Mouse (Mus musculus) CD4-positive, CD25-positive, alpha-beta regulatory T cell, adult 4 months (primary cell): ENCODE measurements around the gene Tcf7. TPM values are rescaled to one million over a fixed set of nuclear protein-coding genes. Genes with fewer than 3 reads are reported as not detected.

Source experiments
- ATAC-seq: one replicate; pipeline ENCODE4 v1.8.0; 2017
- polyA plus RNA-seq, 2 experiments: library from polyadenylated mRNA; unstranded; fragments of 100-300 nt; shearing (Covaris generic); gene quantifications; one replicate each; pipeline ENCODE4 v1.2.1; 2017

Tcf7 gene
- polyA plus RNA-seq, result 100 to 1,000 TPM; 246 to 283 TPM

DNA sequence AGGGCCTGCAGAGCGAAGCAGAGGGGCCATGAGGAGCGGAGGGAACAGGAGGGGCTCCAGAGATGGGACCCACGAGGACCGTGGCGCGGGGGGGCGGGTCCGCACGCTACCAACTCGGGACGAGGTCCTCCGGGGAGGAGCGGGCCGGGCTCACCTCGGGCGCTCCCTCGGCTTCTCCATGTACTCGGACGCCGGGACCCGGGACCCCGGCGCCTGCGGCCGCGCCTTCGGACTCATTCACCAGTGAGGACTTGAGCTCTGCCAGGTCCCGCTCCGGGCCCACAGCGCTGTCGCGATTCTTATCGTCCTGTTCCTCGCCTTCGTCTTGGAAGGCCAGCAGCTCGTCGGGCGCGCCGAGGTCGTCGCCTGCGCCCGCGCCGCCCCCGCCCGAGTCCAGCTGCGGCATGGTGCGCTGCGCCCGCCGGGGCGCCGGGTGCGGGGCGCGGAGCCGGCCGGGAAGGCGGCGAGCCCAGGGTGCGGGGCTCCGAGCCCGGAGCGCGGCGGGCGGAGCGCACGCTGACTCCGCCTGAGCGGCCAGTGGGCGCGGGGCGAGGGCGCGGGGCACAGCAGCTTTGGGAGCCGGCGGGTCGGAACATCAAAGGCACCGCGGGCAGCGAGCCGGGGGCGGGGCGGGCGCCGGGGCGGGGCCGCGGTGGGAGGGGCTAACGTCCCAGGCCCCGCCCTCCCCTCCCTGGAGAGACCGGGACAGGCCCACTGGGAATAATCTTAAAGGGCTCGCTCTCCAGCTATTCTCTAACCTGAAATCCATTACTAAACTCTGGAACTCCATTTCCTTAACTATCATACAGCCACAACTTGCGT lies at the start of gene Tcf7:
Tcf7 (minus strand) TSS at position 241 of the 822 bp plus-strand sequence.
- ATAC-seq, result peak; percentile 21

- ATAC-seq, result no peak
Observed at GRCm38 (mm10) chr11:52327313-52327712, 44.5 kb upstream of the Tcf7 start.

DNA sequence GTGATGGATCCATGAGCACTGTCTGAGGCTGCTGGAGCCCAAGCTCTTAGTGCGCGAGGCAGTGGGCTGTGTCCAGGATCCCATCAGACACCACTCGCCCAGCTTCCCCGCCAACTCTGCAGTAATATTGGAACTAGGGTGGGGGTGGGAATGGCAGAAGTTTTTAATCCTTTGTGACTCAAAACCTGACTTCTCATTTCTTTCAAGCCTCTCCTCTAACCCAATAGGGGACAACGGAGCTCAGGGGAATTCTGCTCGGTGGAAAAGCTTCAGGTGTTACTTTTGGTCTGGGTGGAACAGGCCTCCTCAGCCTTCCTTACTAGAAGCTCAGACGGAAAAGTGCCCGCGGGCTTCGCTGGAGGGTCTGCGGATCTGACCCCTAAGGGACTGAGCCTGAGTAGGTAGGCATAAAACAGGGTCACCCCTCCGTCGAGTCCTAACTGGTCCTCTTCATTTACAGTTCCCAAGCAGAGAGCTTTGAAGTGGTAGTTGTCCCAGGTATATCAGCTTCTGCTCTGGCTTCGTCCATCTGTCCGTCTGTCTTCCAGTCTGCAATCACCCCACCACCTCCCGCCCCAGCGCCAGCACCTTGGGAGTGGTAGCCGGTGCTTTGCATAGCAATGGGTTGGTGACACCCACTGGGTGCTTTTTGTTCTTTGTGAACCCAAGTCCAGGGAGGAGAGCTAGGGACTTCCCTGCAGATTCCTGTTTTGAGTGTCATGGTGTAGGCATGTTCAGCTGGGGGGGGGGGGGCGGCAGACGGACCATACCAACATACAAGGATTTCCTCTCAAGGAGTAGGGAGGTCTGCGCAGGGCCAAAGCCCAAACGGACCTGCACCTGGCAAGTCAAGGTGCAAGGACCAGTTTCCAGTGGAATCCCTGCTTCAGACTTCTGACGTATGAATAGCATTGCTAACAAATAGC lies 41.9 kb upstream of the Tcf7 start:
- ATAC-seq, result peak; percentile 28

GRCm38 (mm10) chr11:52321540-52321939 lies 38.7 kb upstream of the Tcf7 start:
- ATAC-seq, result no peak

DNA sequence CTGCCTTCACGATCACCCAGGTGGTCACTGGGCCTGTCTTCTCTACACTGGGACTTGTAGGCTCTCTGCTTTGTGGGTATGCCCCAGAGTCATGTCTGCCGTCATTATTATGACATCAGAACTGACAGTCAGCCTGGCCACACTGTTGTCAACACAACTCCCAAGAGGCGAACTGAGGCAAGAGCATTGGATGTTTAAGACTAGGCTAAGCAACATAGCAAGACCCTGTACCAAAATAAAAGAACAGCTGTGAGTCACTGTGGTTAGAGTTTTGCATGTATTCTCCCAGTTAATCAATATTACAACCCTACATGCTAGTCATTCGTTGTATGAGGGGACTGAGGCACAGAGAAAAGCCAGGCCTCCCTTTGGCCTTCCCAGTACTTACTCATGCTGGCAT lies 37.7 kb upstream of the Tcf7 start:
- no peak for ATAC-seq

DNA sequence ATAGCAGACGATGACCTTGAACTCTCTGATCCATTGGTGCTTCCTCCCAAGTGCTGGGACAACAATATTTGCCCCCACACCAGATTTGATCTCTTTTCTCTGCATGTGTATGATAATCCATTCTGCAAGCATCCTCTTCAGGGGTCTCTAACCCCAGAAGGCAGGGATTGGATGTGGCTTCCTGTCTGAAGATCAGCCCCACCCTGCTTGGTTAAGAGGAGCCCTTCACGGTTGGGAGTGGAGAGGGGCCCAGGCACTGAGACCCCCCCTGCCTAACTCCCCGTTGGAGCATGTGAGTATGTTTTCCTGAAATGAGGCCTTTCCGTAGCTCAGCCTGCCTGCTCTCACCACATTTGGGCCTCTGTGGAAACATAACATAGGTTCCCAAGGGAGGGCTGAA lies 36.9 kb upstream of the Tcf7 start:
- no peak for ATAC-seq

DNA sequence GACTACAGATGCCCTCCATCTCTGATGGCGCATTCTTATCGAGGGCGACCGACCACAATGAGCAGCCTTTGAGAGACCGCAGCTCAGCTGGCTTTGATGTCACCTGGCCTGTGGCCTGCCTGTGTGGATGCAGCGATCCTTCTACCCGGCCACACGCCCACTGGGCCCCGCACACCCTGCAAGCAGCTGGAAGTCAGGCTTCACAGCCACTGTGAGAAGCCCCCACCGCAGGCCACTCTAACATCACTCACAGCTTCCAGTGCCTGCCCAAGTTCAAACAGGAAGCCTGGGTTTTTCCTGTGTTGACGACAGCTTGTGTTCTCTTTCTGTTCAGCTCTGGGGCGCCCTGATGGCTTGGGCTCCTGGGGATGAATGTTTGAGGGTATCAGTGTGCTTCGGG lies 35.6 kb upstream of the Tcf7 start:
- peak; percentile 64 for ATAC-seq

DNA sequence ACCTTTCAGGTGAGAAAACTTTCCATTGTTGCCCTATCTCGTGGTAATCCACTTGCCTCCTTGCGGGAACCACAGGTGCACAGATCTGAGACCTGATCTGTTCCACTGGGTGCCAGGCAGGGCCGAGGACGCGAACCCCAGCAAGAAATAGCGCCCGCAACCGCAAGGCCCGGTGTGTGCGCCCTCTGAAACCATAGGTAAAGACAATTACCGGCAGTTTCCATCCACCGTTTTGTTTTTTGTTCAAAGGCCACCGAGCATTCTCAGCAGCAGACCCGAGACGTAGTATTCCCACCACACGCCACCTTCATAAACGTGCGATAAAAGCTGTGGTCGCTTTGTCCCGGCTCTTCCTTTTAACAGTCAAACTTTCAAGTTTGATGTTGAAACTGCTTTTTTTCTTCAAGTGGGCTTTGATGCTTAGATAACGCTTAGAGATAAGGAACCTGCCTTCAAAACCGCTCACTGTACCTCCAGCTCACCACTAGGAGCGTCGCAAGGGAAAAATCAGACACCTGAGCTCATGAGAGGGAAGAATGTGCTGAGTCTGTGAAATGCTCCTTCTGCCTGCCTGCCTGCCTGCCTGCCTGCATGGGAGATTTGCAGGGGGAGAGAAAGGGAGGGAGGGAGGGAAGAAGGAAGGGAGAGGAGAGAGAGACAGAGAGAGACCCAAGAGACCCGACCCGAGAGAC lies 31.4 kb upstream of the Tcf7 start:
- peak; percentile 66 for ATAC-seq

DNA sequence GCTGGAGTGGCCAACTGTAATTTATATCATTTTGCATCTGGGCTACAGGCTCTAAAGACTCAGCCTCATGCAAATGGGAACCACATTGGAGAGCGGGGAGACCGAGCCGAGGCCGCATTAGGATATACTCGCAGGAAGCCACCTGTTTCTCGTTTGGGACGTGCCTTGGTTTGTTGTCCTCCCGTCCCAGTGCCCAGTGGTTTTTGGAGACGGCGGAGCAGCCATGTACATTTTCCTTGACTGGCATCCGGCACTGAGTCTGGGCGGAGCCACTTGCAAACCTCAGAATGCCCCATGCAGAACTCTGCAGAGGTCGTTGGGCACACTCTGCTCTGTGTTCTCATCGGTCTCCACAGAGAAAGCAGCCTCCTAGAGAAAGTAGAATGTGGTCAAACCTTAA lies 27.9 kb upstream of the Tcf7 start:
- peak; percentile 40 for ATAC-seq

DNA sequence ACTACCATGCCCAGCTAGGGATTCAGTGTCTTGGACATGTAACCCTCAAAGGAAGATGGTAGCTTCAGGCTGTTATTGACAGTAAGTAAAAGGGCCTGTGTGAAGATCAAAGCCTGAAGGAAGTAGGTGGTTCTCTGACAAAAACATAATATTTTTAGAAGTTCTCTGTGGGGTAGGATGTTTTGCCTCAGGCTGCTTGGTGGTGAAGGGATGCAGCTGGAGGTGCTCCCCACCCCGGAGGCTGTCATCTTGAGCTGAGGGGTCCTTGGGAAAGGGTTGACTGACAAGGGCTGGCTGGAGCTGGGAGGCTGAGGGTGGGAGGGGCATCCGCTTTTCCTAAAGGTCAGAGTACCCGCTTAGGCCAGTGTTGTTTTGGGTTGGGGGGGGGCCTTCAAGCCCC lies 26.7 kb upstream of the Tcf7 start:
- peak; percentile 53 for ATAC-seq

DNA sequence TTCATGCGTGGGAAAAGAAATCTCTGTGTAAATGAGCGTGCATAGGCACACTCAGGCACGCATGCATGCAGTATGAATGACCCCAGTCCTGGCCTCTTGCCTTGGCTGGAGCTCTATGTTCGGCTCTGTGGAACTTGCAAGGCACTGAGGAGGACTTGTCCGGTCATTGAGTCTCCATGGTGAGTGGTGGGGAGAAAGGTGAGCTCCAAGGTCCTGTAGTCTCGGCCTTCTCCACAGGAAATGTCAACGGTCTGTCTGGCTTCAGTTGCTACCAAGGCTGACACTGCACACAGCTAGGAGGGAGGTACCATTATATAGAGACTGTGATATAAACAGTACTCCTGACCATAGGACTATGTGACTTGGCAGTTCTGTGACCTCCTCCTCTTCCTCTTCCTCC lies 23.6 kb upstream of the Tcf7 start:
- no peak for ATAC-seq

- no peak for ATAC-seq
Observed at GRCm38 (mm10) chr11:52305266-52305665, 22.5 kb upstream of the Tcf7 start.

- peak; percentile 10 for ATAC-seq
Observed at GRCm38 (mm10) chr11:52302668-52303067, 19.9 kb upstream of the Tcf7 start.

DNA sequence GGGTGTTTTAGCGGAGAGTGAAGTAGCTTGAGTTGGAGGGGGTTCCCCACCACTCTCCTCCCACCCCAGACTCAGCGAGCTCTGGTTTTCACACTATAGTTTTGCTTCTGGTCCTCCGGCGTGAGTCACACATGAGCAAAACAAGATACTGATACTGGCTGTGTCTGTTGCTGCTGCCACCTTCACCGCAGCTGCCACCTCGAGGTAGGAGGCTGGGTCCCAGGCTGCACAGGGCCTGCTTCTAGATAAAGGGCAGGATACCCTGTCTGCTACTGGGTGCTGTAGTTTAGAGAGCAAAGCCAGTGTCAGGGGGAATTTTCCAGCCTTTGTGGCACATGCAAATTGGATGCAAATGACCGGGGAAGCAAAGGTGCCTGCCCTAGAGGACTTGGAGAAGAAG lies 16.9 kb upstream of the Tcf7 start:
- ATAC-seq, result peak; percentile 92

- no peak for ATAC-seq
Observed at GRCm38 (mm10) chr11:52298955-52299354, 16.1 kb upstream of the Tcf7 start.

DNA sequence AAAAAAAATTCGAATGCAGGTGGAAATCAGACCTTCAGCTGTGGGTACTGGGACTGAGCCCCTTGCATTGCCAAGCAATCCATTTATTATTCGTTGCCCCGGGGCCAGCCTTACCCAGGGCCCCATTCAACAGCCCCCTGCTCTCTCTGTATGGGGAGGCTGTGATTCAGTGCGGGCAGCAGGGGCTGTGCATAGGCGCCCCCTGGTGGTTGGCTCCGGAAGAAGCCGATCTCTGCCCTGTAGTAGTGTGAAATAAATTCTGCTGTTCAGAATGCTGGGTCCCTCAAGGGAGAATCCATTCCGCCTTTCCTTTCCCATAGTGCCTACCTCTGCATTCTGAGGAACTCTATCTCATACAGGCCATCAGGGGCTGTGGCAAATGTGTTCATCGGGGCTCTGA lies 14.5 kb upstream of the Tcf7 start:
- peak; percentile 27 for ATAC-seq

DNA sequence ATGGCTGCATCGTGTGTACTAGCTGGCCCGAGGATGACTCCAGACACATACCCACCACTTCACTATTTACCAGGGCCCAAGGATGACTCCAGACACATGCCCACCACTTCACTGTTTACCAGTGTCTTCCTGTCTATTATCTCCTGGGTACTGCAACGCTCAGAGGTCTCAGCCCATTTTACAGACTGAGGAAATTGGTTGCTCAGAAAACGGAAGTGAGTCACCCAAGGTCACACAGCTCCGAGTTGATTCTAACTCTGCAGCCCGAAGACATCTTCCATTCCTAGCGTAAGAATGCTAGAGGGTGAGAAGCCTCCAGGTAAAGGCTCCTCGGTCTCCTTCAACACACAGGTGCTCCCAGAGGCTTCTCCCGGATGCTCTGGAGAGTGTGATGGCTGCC lies 11.3 kb upstream of the Tcf7 start:
- peak; percentile 94 for ATAC-seq

DNA sequence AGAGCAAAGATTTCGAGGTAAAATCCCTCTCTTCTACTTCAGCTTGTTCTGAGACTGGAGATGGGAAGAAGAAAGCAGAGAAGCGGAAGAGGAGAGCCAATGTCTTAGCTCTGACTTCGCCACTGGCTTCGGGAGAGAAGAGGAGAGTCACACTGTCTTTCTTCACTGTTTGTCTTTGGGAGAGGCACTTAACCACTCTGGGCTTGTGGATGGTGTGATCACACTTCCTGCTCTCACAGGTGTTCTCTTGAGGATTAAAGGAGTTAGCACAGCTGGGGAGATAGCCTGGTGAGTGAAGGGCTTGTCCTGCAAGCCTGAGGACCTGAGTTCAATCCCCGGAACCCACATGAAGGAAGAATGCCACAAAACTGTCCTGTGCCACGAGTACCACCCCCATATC lies 10.1 kb upstream of the Tcf7 start:
- ATAC-seq, result no peak

DNA sequence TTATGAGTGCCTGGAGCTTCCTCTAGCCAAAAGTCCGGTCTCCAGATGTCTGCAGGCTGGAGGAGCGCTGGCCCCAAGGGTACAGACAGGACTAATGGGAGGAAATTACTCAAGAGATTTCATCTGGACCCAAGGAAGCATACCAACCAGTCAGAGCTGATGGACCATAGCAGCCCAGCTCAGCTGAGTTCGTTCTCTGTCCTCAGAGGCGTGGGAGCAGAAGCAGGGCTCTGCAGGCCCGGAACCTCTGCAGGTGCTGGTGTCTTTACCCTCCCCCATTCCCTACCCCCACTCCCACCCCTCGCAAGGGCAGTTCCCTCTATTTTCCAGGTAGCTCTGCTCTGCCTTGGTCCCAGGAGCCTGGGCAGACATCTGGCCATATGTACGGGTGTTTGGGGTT lies 9.5 kb upstream of the Tcf7 start:
- no peak for ATAC-seq

DNA sequence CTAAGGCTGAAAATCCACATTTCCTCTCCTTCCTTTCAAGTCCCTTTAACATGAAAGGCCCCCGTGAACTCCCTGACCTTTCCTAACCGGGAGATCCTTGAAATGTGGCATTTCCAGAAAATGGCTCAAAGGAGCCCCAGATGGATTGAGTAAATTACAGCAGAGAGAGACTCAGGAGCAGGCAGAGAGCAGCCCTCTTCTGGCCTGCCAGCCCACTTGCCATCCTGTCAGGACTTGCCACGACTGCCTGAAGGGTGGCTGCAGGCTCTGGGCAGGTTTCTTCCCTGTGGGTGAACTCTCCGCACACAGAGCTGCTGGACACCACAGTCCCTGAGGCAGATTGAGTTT lies 4.1 kb upstream of the Tcf7 start:
- no peak for ATAC-seq

DNA sequence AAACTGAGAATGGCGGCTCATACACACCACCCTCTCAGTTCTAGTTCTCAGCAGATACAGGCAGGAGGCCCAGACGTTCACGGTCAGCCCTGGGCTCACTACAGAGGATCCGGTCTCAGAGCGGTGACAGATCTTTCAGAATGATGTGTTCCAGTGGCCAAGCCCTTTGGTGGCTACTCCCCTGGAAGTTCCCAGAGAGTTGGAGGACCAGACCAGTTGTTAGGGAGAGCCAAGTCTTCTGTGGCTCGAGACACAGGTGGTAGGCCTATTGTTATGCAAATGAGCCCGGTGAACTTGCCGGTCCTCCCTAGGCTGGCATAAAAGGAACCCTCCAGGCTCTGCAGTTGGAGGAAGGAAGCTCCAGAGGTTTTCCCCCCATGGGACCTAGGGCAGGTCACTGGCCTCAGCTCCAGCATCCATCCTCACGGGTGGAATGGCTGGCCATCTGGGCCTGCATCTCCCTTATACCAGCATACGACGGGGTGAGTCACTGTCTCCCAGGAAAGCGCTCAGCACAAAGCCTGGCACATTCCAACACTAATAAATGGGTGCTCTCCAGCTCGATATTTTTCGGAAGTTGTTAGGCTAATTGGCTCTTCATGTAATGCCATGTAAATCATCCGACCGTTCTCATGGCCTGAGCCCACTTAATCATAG lies 3.6 kb upstream of the Tcf7 start:
- ATAC-seq, result no peak
